Mouse (Mus musculus) CH12.LX (cell line): ENCODE results near the gene Islr. TPM values are rescaled to one million over a fixed set of nuclear protein-coding genes. Genes with fewer than 3 reads are reported as not detected.

Source experiments
- DNase-seq: peaks from one replicate; pipeline ENCODE4 v3.0.0-alpha.2; 2013; ENCODE audit errors: extremely low read depth
- H3K27ac ChIP-seq: 2 replicates; pipeline ENCODE4 v1.5.1; 2012; ENCODE audit warnings: low read depth, mild to moderate bottlenecking, control low read depth, moderate library complexity; ENCODE audit not compliant: insufficient read depth
- H3K27me3 ChIP-seq: replicated peaks from 2 replicates; pipeline ENCODE3; 2012; ENCODE audit warnings: inconsistent platforms
- H3K36me3 ChIP-seq, 2 experiments: replicated peaks in 1 of 2; 2 replicates each; pipeline versions ENCODE3 to v1.6.1; 2012; ENCODE audit warnings: inconsistent platforms in 1 of 2, low read length in 1 of 2, mild to moderate bottlenecking in 1 of 2, mixed read lengths in 1 of 2, moderate library complexity in 1 of 2; ENCODE audit not compliant: control insufficient read depth in 1 of 2, insufficient read depth in 1 of 2
- H3K4me1 ChIP-seq, 2 experiments: 2 replicates each; pipeline ENCODE4 v1.6.1; 2012; ENCODE audit warnings: inconsistent platforms in 1 of 2, moderate library complexity in 1 of 2; ENCODE audit not compliant: insufficient read depth in 2 of 2, control insufficient read depth in 1 of 2
- H3K4me2 ChIP-seq: 2 replicates; pipeline ENCODE4 v1.6.1; 2012; ENCODE audit warnings: low read depth, mild to moderate bottlenecking, control low read depth; ENCODE audit not compliant: poor library complexity, insufficient read depth, severe bottlenecking
- H3K4me3 ChIP-seq, 3 experiments: fragments of 150-350 bp in 1 of 3; sonication (generic) in 1 of 3; replicated peaks in 1 of 3; 2 replicates each; pipeline versions ENCODE3 to v1.5.1; 2011 to 2012; ENCODE audit warnings: low read depth in 2 of 3, low read length in 2 of 3, mild to moderate bottlenecking in 2 of 3, moderate library complexity in 2 of 3, control low read depth in 1 of 3, improper control_type of control experiment in 1 of 3, inconsistent platforms in 1 of 3, mixed read lengths in 1 of 3; ENCODE audit not compliant: poor library complexity in 1 of 3
- H3K79me2 ChIP-seq: replicated peaks from 2 replicates; pipeline ENCODE4 v1.6.1; 2012; ENCODE audit warnings: mild to moderate bottlenecking, moderate library complexity; ENCODE audit not compliant: control insufficient read depth, poor library complexity, insufficient read depth, severe bottlenecking; ENCODE audit errors: extremely low read depth
- H3K9ac ChIP-seq: 2 replicates; pipeline ENCODE4 v1.6.1; 2012; ENCODE audit warnings: low read depth, mild to moderate bottlenecking, control low read depth, moderate library complexity; ENCODE audit not compliant: insufficient read depth
- H3K9me3 ChIP-seq: replicated peaks from 2 replicates; pipeline ENCODE3; 2012; ENCODE audit warnings: low read length, inconsistent platforms, mixed read lengths
- CHD2 ChIP-seq: IDR thresholded peaks from 2 replicates; pipeline ENCODE4 v1.6.1; 2011; ENCODE audit warnings: low read length, improper control_type of control experiment
- E2F4 ChIP-seq: IDR thresholded peaks from 2 replicates; pipeline ENCODE4 v1.6.1; 2011; ENCODE audit warnings: low read depth, low read length, improper control_type of control experiment; ENCODE audit not compliant: insufficient replicate concordance
- EP300 ChIP-seq: IDR thresholded peaks from 2 replicates; pipeline ENCODE4 v1.6.1; 2011; ENCODE audit warnings: low read length, improper control_type of control experiment
- ETS1 ChIP-seq: conservative IDR thresholded peaks from 2 replicates; pipeline ENCODE4 v1.6.1; 2012; ENCODE audit warnings: low read depth, mild to moderate bottlenecking, inconsistent platforms, low read length, improper control_type of control experiment, moderate library complexity
- GABPA ChIP-seq: IDR thresholded peaks from 2 replicates; pipeline ENCODE4 v1.6.1; 2012; ENCODE audit warnings: low read depth, low read length, improper control_type of control experiment, inconsistent platforms; ENCODE audit not compliant: insufficient replicate concordance
- HCFC1 ChIP-seq: IDR thresholded peaks from 2 replicates; pipeline ENCODE4 v1.6.1; 2012; ENCODE audit warnings: low read depth, mild to moderate bottlenecking, inconsistent platforms, low read length, improper control_type of control experiment
- IRF4 ChIP-seq: IDR thresholded peaks from 2 replicates; pipeline ENCODE4 v1.6.1; 2014; ENCODE audit warnings: low read depth, mild to moderate bottlenecking, inconsistent platforms, low read length, improper control_type of control experiment
- JUN ChIP-seq: IDR thresholded peaks from 2 replicates; pipeline ENCODE4 v1.6.1; 2011; ENCODE audit warnings: low read depth, mild to moderate bottlenecking, low read length, improper control_type of control experiment, moderate library complexity; ENCODE audit not compliant: insufficient read depth
- JUND ChIP-seq: conservative IDR thresholded peaks from 2 replicates; pipeline ENCODE4 v1.6.1; 2011; ENCODE audit warnings: low read depth, low read length, improper control_type of control experiment
- KAT2A ChIP-seq: IDR thresholded peaks from 2 replicates; pipeline ENCODE4 v1.6.1; 2012; ENCODE audit warnings: low read length, improper control_type of control experiment, inconsistent platforms; ENCODE audit not compliant: insufficient replicate concordance
- MAX ChIP-seq: IDR thresholded peaks from 2 replicates; pipeline ENCODE4 v1.6.1; 2011; ENCODE audit warnings: low read length, improper control_type of control experiment
- MAZ ChIP-seq: IDR thresholded peaks from 2 replicates; pipeline ENCODE4 v1.6.1; 2012; ENCODE audit warnings: low read depth, mild to moderate bottlenecking, inconsistent platforms, low read length, improper control_type of control experiment, moderate library complexity
- MEF2A ChIP-seq: IDR thresholded peaks from 2 replicates; pipeline ENCODE4 v1.6.1; 2014; ENCODE audit warnings: low read depth, mild to moderate bottlenecking, inconsistent platforms, low read length, improper control_type of control experiment, borderline replicate concordance
- MXI1 ChIP-seq: IDR thresholded peaks from 2 replicates; pipeline ENCODE4 v1.6.1; 2011; ENCODE audit warnings: mild to moderate bottlenecking, low read depth, low read length, improper control_type of control experiment
- NELFE ChIP-seq: IDR thresholded peaks from 2 replicates; pipeline ENCODE4 v1.6.1; 2011; ENCODE audit warnings: low read depth, low read length, improper control_type of control experiment
- NRF1 ChIP-seq: IDR thresholded peaks from 2 replicates; pipeline ENCODE4 v1.6.1; 2014; ENCODE audit warnings: low read depth, mild to moderate bottlenecking, inconsistent platforms, low read length, improper control_type of control experiment, moderate library complexity
- RAD21 ChIP-seq: IDR thresholded peaks from 2 replicates; pipeline ENCODE4 v1.6.1; 2011; ENCODE audit warnings: low read depth, mild to moderate bottlenecking, low read length, improper control_type of control experiment, moderate library complexity
- RCOR1 ChIP-seq: conservative IDR thresholded peaks from 2 replicates; pipeline ENCODE4 v1.6.1; 2012; ENCODE audit warnings: low read depth, mild to moderate bottlenecking, inconsistent platforms, low read length, improper control_type of control experiment
- TCF12 ChIP-seq: IDR thresholded peaks from 2 replicates; pipeline ENCODE4 v1.6.1; 2014; ENCODE audit warnings: low read depth, mild to moderate bottlenecking, inconsistent platforms, low read length, improper control_type of control experiment
- USF1 ChIP-seq: IDR thresholded peaks from 2 replicates; pipeline ENCODE4 v1.6.1; 2014; ENCODE audit warnings: low read depth, mild to moderate bottlenecking, inconsistent platforms, low read length, improper control_type of control experiment
- USF2 ChIP-seq: conservative IDR thresholded peaks from 2 replicates; pipeline ENCODE4 v1.6.1; 2011; ENCODE audit warnings: low read depth, low read length, improper control_type of control experiment
- ZC3H11A ChIP-seq: IDR thresholded peaks from 2 replicates; pipeline ENCODE4 v1.6.1; 2012; ENCODE audit warnings: low read depth, mild to moderate bottlenecking, inconsistent platforms, low read length, improper control_type of control experiment
- ZKSCAN1 ChIP-seq: IDR thresholded peaks from 2 replicates; pipeline ENCODE4 v1.6.1; 2012; ENCODE audit warnings: low read depth, inconsistent platforms, low read length, improper control_type of control experiment, borderline replicate concordance
- ZNF384 ChIP-seq: IDR thresholded peaks from 2 replicates; pipeline ENCODE4 v1.6.1; 2012; ENCODE audit warnings: low read depth, low read length, improper control_type of control experiment, inconsistent platforms
- dilution Hi-C: fragments of 300-500 bp; cut with MboI; formaldehyde crosslinking; loops from 2 replicates; pipeline ENCODE4 v1.14.3; 2020; ENCODE audit warnings: low sequenced_read_pairs; ENCODE audit not compliant: extremely low pct_unique_long_range_greater_than_20kb, extremely low pct_ligation_motif_present
- in situ Hi-C: fragments of 300-500 bp; cut with MboI; formaldehyde crosslinking; loops from 3 replicates; pipeline ENCODE4 v1.14.3; 2019; ENCODE audit warnings: low sequenced_read_pairs, low pct_ligation_motif_present, low pct_unique_long_range_greater_than_20kb, mixed read lengths
- polyA plus RNA-seq: library from polyadenylated mRNA; unstranded; fragments of >175 nt; gene quantifications from 2 replicates; pipeline ENCODE4 v1.2.1, GENCODE M21; 2012; ENCODE audit warnings: low read depth; ENCODE audit not compliant: insufficient read length
- total RNA-seq, 2 experiments: library from RNA; depleted of rRNA; stranded (reverse); fragments of 300-350 nt in 1 of 2; fragments of >200 nt in 1 of 2; gene quantifications; 2 replicates each; pipeline ENCODE4 v1.2.3; 2012 to 2014

The Islr gene
- total and polyA plus RNA-seq, 3 experiments: not detected

GRCm38 (mm10) chr9:58172863-58173262 lies 31.2 kb downstream of the Islr start:
- H3K36me3 ChIP-seq: no peaks in the 10 kb centered on the region
- no peaks in the 10 kb centered on the region for H3K79me2 ChIP-seq
- dilution Hi-C loops (no loop called here), in situ Hi-C loops (no loop called here)
- no peak for DNase-seq
- peaks cover 2 to 3% of the 10 kb centered on the region in 2 experiments; a peak in 3 of 4 replicates for H3K4me1 ChIP-seq
- H3K9ac ChIP-seq: no peak overlapping the region
- H3K4me2 ChIP-seq: no peak overlapping the region
- H3K9me3 ChIP-seq: no peaks in the 10 kb centered on the region
- no peak overlapping the region for H3K27ac ChIP-seq
- no peak overlapping the region for H3K4me3 ChIP-seq
- H3K27me3 ChIP-seq: no peaks in the 10 kb centered on the region
- TF ChIP-seq MEF2A: no peak
- TF ChIP-seq GABPA: no peak
- no peak for TF ChIP-seq MXI1
- TF ChIP-seq NRF1: no peak
- no peak for TF ChIP-seq E2F4
- no peak for TF ChIP-seq RCOR1
- TF ChIP-seq ZC3H11A: no peak
- no peak for TF ChIP-seq ETS1
- no peak for TF ChIP-seq ZKSCAN1
- no peak for TF ChIP-seq EP300
- TF ChIP-seq JUND: no peak
- TF ChIP-seq JUN: no peak
- TF ChIP-seq IRF4: no peak
- TF ChIP-seq RAD21: no peak
- TF ChIP-seq ZNF384: no peak

- Histone ChIP-seq H3K27ac (no peak overlapping the region), H3K27me3 (no peaks in the 10 kb centered on the region), H3K4me2 (no peak overlapping the region), H3K4me3 (no peak overlapping the region), H3K9me3 (no peaks in the 10 kb centered on the region), H3K36me3 (no peaks in the 10 kb centered on the region), H3K79me2 (no peaks in the 10 kb centered on the region), H3K4me1 (peaks cover 0 to 3% of the 10 kb centered on the region in 2 experiments; a peak in 1 of 4 replicates), H3K9ac (no peak overlapping the region)
- TF ChIP-seq IRF4 (no peak), RCOR1 (no peak), ETS1 (no peak), KAT2A (no peak), CHD2 (no peak), GABPA (no peak), ZNF384 (no peak), TCF12 (no peak), ZKSCAN1 (no peak), USF1 (no peak), HCFC1 (no peak), USF2 (no peak), E2F4 (no peak), NELFE (no peak), MAZ (no peak), MAX (no peak)
- in situ Hi-C loops (no loop called here), dilution Hi-C loops (no loop called here)
- no peak for DNase-seq
These were observed 34.7 kb downstream of the Islr start for GRCm38 (mm10) chr9:58169426-58169825.
